Mouse (Mus musculus) liver, embryonic 11.5 days (tissue): ENCODE measurements around the gene Nanog. TPM values are rescaled to one million over a fixed set of nuclear protein-coding genes. Genes with fewer than 3 reads are reported as not detected.

ENCODE experiments used
- ATAC-seq: fragments of 200-750 bp; cut with Nextera tagmentation; replicated peaks from 2 replicates; pipeline ENCODE4 v1.8.0; 2017; ENCODE audit warnings: moderate number of reproducible peaks, mild to moderate bottlenecking, moderate TSS enrichment, moderate library complexity; ENCODE audit not compliant: low FRiP score
- DNase-seq: peaks from one replicate; pipeline ENCODE4 v3.0.0-alpha.2; 2017; ENCODE audit warnings: low spot score
- H3K27ac ChIP-seq: fragments of 300-500 bp; sonication (generic); 2 replicates; pipeline ENCODE4 v1.5.1; 2014; ENCODE audit warnings: mild to moderate bottlenecking, low read depth, low read length, control low read depth
- H3K27me3 ChIP-seq: fragments of 300-500 bp; sonication (generic); replicated peaks from 2 replicates; pipeline ENCODE4 v1.6.1; 2014; ENCODE audit warnings: low read length, mixed read lengths; ENCODE audit not compliant: control insufficient read depth, insufficient read depth
- H3K36me3 ChIP-seq: fragments of 300-500 bp; sonication (generic); 2 replicates; pipeline ENCODE4 v1.6.1; 2014; ENCODE audit warnings: mild to moderate bottlenecking, low read length, moderate library complexity, mixed read lengths; ENCODE audit not compliant: control insufficient read depth, insufficient read depth
- H3K4me1 ChIP-seq: fragments of 300-500 bp; sonication (generic); replicated peaks from 2 replicates; pipeline ENCODE4 v1.6.1; 2014; ENCODE audit warnings: low read length, mixed read lengths; ENCODE audit not compliant: control insufficient read depth, insufficient read depth
- H3K4me2 ChIP-seq: fragments of 300-500 bp; sonication (generic); 2 replicates; pipeline ENCODE4 v1.6.1; 2014; ENCODE audit warnings: mild to moderate bottlenecking, control low read depth, moderate library complexity
- H3K4me3 ChIP-seq: fragments of 300-500 bp; sonication (generic); 2 replicates; pipeline ENCODE4 v1.5.1; 2014; ENCODE audit warnings: low read depth, low read length, control low read depth
- H3K9ac ChIP-seq: fragments of 300-500 bp; sonication (generic); 2 replicates; pipeline ENCODE4 v1.6.1; 2014; ENCODE audit warnings: low read depth, low read length, control low read depth
- H3K9me3 ChIP-seq: fragments of 300-500 bp; sonication (generic); 2 replicates; pipeline ENCODE4 v1.6.1; 2016; ENCODE audit warnings: low read length, inconsistent platforms, mixed read lengths; ENCODE audit not compliant: control insufficient read depth
- WGBS: fragments of 180-500 bp; shearing (Covaris S2); extraction: QIAGEN DNeasy Blood & Tissue Kit; methylation state at CpG from one replicate; pipeline ENCODE4 v1.1.7; 2014; 5-methylcytosine and 5-hydroxymethylcytosine counted together
- polyA plus RNA-seq: library from polyadenylated mRNA; unstranded; fragments of >200 nt; fragmentation: Nextera tagmentation; extraction: Ambion mirVana; gene quantifications from 2 replicates; pipeline ENCODE4 v1.2.1, GENCODE M21; 2014

The Nanog gene
- polyA plus RNA-seq, 1 experiment from 2014 or later = 0.08 TPM

DNA sequence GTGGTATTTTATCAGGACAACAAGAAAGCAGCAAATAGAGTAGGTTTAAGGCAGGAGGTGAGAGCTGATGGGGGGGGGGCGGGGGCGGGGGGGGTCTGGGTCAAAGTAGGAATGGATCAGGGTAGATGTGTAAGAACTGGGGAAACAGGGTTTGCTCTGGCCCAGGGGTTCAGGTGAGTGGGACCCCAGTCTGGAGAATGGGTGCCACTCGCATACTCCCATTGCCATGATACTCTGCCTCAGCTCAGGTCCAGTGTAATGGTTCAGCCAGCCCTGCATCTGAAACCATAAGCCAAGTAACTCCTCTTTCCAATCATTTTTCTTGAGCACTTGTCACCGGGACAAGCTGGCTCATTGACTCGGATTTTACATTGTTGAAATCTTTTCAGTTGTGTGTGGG, 38.5 kb upstream of the Nanog start:
- H3K4me1 ChIP-seq = no peaks in the 10 kb centered on the region
- no peak overlapping the region for H3K9ac ChIP-seq
- no peak overlapping the region for H3K27ac ChIP-seq
- no peak overlapping the region for H3K4me2 ChIP-seq
- no peaks in the 10 kb centered on the region for H3K36me3 ChIP-seq
- H3K27me3 ChIP-seq = no peaks in the 10 kb centered on the region
- ATAC-seq (no peak), DNase-seq (no peak)
- 70% methylated on average over 5 of the region's 5 CpGs for WGBS
- no peak overlapping the region for H3K4me3 ChIP-seq
- H3K9me3 ChIP-seq = no peaks in the 10 kb centered on the region

DNA sequence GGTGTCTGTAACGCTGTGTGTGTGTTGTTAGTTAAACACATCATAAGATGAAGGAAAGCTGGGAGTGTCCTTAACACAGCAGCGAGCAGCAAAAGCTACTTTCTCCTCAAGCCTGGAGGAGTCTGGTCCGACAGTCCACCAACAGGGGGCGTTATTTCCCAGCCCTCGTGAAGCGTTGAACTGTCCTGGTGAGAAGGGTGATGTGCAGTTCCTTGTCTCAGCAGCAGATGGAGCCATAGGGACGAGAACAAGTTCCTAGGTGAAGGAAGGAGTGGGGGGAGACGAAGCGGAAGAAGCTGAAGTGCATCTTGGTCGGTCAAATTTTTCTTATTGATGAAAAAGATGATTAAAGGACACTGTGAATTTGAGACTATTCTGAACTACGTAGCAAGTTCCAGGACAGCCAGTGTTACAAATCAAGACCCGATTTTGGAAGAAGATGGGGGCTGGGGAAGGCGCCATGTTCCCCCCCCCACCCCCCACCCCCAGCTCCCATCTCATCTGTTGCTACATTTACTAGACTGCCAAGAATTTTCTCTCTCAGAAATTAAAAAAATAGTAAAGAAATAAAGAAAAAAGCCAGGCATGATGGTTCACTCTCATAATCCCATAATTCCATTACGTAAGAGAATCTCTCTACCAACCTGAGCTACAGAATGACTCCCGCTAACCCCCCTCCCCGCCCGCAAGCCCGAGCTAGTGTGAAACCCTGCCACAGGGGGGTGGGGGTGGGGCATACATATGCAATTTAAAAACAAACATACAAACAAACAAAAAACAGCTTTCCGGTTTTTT, 37.7 kb upstream of the Nanog start:
- peak; percentile 81 for ATAC-seq
- H3K9me3 ChIP-seq = no peaks in the 10 kb centered on the region
- H3K9ac ChIP-seq = no peak overlapping the region
- H3K4me2 ChIP-seq = peak overlapping the region; percentile 69
- no peaks in the 10 kb centered on the region for H3K36me3 ChIP-seq
- WGBS = 13% methylated on average over 19 of the region's 19 CpGs
- H3K4me1 ChIP-seq = no peaks in the 10 kb centered on the region
- H3K27me3 ChIP-seq = no peaks in the 10 kb centered on the region
- DNase-seq = peak; percentile 86
- H3K27ac ChIP-seq = no peak overlapping the region
- H3K4me3 ChIP-seq = peak overlapping the region; percentile 46

DNA sequence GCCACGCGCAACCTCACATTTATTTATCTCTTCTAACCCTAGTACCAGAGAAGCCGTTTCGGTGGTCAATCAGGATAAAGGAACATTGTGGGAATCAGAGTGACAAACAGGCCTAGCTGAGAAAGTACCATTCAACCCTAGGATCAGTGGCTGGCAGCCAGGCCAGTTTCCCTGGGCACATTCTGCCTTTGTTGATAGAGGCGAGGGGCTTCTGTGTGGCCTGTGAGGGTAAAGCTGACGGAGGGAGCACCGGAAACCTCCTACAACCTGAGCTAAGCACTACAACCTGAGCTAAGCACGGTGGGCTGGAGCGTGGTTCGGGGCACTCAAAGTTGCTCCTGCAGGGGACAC, 37.1 kb upstream of the Nanog start:
- Histone ChIP-seq H3K27me3 (no peaks in the 10 kb centered on the region), H3K4me2 (peak overlapping the region; percentile 69), H3K9ac (no peak overlapping the region), H3K4me1 (no peaks in the 10 kb centered on the region), H3K36me3 (no peaks in the 10 kb centered on the region), H3K4me3 (no peak overlapping the region; the same call in 1 of the 2 replicates), H3K9me3 (no peaks in the 10 kb centered on the region), H3K27ac (no peak overlapping the region)
- 43% methylated on average over 10 of the region's 10 CpGs for WGBS
- DNase-seq (no peak), ATAC-seq (no peak)

DNA sequence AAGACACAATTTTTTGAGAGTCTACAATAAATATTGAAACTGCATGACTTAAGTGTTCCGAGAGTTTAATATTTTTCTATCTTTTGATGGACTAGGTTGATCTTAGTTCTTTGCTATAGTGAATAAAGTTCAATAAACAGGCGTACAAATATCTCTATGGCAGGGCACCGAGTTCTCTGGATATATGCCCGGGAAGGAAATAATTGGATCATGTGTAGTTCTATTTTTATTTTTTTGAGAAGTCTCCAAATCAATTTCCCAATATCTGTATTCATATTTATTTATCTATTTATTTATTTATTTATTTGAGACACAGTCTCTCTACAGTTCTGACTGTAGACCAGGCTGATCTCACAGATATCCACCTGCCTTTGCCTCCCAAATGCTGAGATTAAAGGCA, 36.4 kb upstream of the Nanog start:
- H3K36me3 ChIP-seq = no peaks in the 10 kb centered on the region
- no peaks in the 10 kb centered on the region for H3K9me3 ChIP-seq
- ATAC-seq (no peak), DNase-seq (no peak)
- H3K4me3 ChIP-seq = no peak overlapping the region
- H3K4me1 ChIP-seq = no peaks in the 10 kb centered on the region
- H3K27ac ChIP-seq = no peak overlapping the region
- WGBS = 89% methylated on average over 4 of the region's 4 CpGs
- H3K4me2 ChIP-seq = no peak overlapping the region
- H3K27me3 ChIP-seq = no peaks in the 10 kb centered on the region
- H3K9ac ChIP-seq = no peak overlapping the region

DNA sequence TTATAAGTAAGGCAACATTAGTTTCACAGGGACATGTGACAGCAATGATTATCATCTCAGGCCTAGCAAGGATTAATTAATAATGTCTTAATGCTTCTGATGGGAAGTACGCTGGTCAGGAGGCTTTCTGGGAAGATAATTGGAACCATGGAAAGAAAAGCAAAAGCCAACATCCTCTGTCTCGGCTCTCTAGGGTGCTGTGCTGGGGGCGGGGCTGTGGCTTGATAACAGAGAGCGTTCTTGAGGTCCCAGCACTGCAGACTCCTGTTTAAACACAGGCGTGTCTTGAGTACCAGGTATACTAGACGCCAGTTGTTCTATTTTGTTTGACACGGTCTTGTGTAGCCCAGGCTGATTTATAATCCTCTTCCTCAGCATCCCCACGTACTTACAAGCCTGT, 34.5 kb upstream of the Nanog start:
- ATAC-seq = no peak
- no peak overlapping the region for H3K4me3 ChIP-seq
- H3K4me2 ChIP-seq = no peak overlapping the region
- H3K4me1 ChIP-seq = no peaks in the 10 kb centered on the region
- no peak for DNase-seq
- no peaks in the 10 kb centered on the region for H3K9me3 ChIP-seq
- H3K36me3 ChIP-seq = no peaks in the 10 kb centered on the region
- no peak overlapping the region for H3K27ac ChIP-seq
- H3K9ac ChIP-seq = no peak overlapping the region
- no peaks in the 10 kb centered on the region for H3K27me3 ChIP-seq
- WGBS = 53% methylated on average over 8 of the region's 8 CpGs

DNA sequence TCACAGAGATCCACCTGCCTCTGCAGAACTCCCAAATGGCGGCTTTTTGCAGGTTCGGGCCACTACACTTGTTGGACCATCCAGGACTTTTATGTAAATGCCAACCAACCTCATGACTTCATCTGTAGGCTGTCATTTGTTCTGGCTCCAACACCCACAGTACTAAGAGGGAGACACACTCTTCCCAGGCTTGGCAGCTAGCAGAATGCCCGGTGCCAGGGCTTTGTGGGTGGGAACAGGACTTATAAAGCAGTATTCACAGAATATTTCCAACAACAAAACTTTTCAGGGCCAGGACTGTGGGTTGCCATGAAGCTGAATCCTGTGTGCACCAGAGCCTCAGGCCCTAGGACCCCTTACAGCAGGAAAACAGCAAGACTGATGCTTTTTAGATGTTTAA, 24.6 kb upstream of the Nanog start:
- DNase-seq (no peak), ATAC-seq (no peak)
- no peak overlapping the region for H3K27ac ChIP-seq
- no peak overlapping the region for H3K4me3 ChIP-seq
- H3K4me2 ChIP-seq = no peak overlapping the region
- 80% methylated on average over 3 of the region's 3 CpGs for WGBS
- H3K9me3 ChIP-seq = no peaks in the 10 kb centered on the region
- H3K27me3 ChIP-seq = no peaks in the 10 kb centered on the region
- no peak overlapping the region for H3K9ac ChIP-seq
- H3K4me1 ChIP-seq = no peaks in the 10 kb centered on the region
- H3K36me3 ChIP-seq = no peaks in the 10 kb centered on the region

DNA sequence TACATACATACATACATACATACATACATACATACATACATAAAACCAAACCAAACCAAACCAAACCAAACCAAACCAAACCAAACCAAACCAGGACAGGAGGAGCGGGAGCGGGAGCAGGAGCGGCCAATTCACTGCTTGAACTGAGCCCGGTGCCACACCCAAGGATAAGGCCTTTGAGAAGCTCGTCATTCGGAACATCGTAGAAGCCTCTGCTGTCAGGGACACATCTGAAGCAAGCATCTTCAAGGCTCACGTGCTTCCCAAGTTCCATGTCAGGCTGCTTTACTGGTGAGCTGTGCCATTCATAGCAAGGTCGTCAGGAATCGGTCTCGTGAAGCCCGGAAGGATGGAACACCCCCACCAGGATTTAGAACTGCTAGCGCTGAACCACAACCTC, 20.6 kb upstream of the Nanog start:
- ATAC-seq (no peak), DNase-seq (no peak)
- no peaks in the 10 kb centered on the region for H3K4me1 ChIP-seq
- H3K4me3 ChIP-seq = no peak overlapping the region
- H3K9me3 ChIP-seq = no peaks in the 10 kb centered on the region
- H3K9ac ChIP-seq = no peak overlapping the region
- H3K36me3 ChIP-seq = no peaks in the 10 kb centered on the region
- H3K27ac ChIP-seq = no peak overlapping the region
- WGBS = 93% methylated on average over 13 of the region's 13 CpGs
- H3K4me2 ChIP-seq = no peak overlapping the region
- no peaks in the 10 kb centered on the region for H3K27me3 ChIP-seq

DNA sequence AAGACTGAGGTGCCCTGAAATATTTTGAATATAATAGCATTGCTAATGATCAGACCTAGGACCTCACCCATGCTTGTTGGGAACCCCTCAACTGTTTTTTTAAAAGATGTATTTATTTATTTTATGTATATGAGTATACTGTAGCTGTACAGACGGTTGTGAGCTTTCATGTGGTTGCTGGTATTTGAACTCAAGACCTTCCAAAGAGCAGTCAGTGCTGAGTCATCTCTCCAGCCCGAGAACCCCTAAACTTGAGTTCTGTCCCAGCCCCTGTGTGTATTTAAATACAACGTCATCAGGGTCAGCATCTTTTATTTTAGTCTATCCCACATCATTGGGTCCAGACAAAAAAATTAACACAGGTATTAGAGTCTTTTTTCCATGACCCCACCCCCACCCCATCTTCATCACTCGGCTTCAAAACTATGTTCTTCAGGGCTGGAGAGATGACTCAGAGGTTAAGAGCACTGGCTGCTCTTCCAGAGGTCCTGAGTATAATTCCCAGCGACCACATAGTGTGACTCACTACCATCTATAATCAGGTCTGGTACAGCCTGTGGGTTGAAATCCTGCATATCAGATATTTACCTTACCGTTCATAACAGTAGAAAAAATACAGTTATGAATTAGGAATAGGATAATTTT, 17.8 kb upstream of the Nanog start:
- 76% methylated on average over 6 of the region's 6 CpGs for WGBS
- no peak overlapping the region for H3K9ac ChIP-seq
- H3K4me1 ChIP-seq = no peaks in the 10 kb centered on the region

DNA sequence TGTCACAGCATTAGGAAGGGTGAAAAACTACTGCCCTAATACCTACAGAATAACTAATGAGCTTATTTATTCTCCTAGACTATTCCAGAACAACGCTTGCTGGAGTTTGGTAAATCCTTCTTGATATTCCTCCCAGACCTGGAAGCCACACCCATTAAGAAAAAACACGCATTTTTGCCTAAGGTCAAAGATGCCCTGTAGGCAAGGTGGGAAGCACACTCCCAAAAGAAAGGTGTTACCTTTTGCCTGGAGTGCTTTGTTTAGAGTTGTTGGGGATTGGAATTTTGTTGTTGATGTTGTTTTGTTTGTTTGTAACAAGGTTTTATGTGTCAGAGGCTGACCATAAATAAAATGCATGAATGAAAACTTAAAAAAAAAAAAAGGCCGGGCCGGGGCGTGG, 17.2 kb upstream of the Nanog start:
- ATAC-seq (no peak), DNase-seq (no peak)
- Histone ChIP-seq H3K36me3 (no peaks in the 10 kb centered on the region), H3K9me3 (no peaks in the 10 kb centered on the region), H3K9ac (no peak overlapping the region), H3K4me3 (no peak overlapping the region), H3K27ac (no peak overlapping the region), H3K27me3 (no peaks in the 10 kb centered on the region), H3K4me2 (no peak overlapping the region), H3K4me1 (no peaks in the 10 kb centered on the region)
- 82% methylated on average over 5 of the region's 5 CpGs for WGBS

More for the DNA sequence above, 17.8 kb upstream of the Nanog start:
- Histone ChIP-seq H3K27me3 (no peaks in the 10 kb centered on the region), H3K4me3 (no peak overlapping the region), H3K27ac (no peak overlapping the region), H3K4me2 (no peak overlapping the region), H3K9me3 (no peaks in the 10 kb centered on the region), H3K36me3 (no peaks in the 10 kb centered on the region)
- DNase-seq (no peak), ATAC-seq (no peak)
